Mouse (Mus musculus): ENCODE data around the gene Kif16b.

DNA sequence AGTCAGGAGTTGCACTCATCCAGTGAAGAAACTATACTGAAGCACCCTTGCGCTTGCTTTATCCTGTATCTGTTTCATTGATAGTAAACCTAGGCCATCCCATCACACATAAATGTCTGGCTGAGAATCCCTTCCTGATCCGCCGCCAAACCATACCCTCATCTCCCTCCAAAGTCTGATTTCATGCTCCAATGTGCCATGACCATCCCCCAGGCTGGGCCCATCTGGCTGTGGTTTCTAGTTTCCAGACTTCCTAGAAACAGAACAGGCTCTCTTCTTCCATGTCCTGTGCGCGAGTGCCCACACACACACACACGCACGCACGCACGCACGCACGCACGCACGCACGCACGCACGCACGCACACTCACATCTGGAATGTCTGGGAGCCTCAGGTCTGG lies 292.6 kb downstream of the Kif16b start:
- TF ChIP-seq POLR2A (IDR thresholded peaks at IDR 0.05; ENCODE audit: insufficient read depth, low read depth, low read length) (no peak), EP300 (IDR thresholded peaks at IDR 0.05; ENCODE audit: insufficient read depth, low read depth, low read length) (no peak), CTCF (IDR thresholded peaks at IDR 0.05) (no peak)

Measured in heart, adult 2 months (tissue).